Mouse (Mus musculus): ENCODE data around the gene Defb21. TPM values are rescaled to one million over a fixed set of nuclear protein-coding genes. Genes with fewer than 3 reads are reported as not detected.

Defb21 gene
- polyA plus RNA-seq, 1 experiment from 2014 or later, result not detected

DNA sequence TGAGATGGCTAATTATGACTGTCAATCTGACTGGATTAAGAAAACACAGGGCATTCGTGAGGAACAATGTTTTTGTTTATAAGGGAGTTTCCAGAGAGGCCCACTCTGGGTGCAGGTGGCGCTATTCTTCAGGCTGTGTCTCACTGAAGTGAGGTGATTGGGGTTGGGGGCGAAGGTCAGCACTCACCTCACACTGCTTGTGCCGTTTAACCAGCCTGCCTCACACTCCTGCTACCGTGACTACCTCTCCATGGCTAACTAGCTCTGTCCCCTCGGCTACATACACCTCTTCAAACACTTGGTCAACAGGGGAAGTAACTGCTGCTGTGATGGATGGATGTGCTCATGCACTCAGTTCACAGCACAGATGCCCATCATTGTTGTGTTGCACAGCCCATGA, 16.5 kb downstream of the Defb21 start:
- no peak overlapping the region for H3K4me2 ChIP-seq (ENCODE audit: low read depth, severe bottlenecking)
- no peak overlapping the region for H3K9ac ChIP-seq (ENCODE audit: low read length)
- DNase-seq (ENCODE audit: low spot score) (no peak), ATAC-seq (ENCODE audit: insufficient number of reproducible peaks, low FRiP score, low TSS enrichment, low read depth) (no peak)
- no peaks in the 10 kb centered on the region for H3K27me3 ChIP-seq (ENCODE audit: control insufficient read depth, insufficient read depth, low read length)
- H3K9me3 ChIP-seq (ENCODE audit: control insufficient read depth, low read length), result no peaks in the 10 kb centered on the region
- no peaks in the 10 kb centered on the region for H3K36me3 ChIP-seq (ENCODE audit: control insufficient read depth, insufficient read depth, low read length)
- H3K4me1 ChIP-seq (ENCODE audit: control insufficient read depth, insufficient read depth, low read length), result no peaks in the 10 kb centered on the region
- WGBS, result 46% methylated on average over 6 of the region's 6 CpGs
- no peak overlapping the region for H3K4me3 ChIP-seq (ENCODE audit: low read depth, low read length)
- H3K27ac ChIP-seq (replicated peaks; ENCODE audit: low read depth, low read length), result no peak overlapping the region

DNA sequence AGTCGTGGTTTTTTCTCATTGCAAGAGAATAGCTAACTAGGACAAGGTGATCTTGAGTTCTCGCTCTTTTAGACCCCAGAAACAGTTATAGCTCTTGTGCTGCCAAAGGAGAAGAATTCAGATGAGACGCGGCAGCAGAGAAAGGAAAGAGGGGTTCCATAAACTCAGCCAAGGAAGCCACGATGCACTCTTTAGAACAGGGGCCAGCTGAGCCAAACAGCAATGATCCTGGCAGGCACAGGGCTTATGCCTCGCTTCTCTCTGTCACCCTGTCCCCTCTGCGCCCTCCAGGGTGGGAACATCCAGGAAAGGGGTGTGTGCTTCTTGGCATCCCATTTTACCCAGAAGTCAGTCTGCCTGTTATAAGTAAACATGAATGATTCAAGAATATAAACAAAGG, 26.8 kb downstream of the Defb21 start, which contains the start of gene Defb45:
Gene Defb45, minus strand, starts transcription at position 101 of the 400 bp plus-strand sequence.
- no peaks in the 10 kb centered on the region for H3K9me3 ChIP-seq (ENCODE audit: control insufficient read depth, low read length)
- no peaks in the 10 kb centered on the region for H3K36me3 ChIP-seq (ENCODE audit: control insufficient read depth, insufficient read depth, low read length)
- no peak within 1 kb of the TSS for H3K4me2 ChIP-seq (ENCODE audit: low read depth, severe bottlenecking)
- DNase-seq (ENCODE audit: low spot score) (no peak), ATAC-seq (ENCODE audit: insufficient number of reproducible peaks, low FRiP score, low TSS enrichment, low read depth) (no peak)
- WGBS, result 66% methylated on average over 7 of the region's 7 CpGs
- H3K9ac ChIP-seq (ENCODE audit: low read length), result no peak within 1 kb of the TSS
- H3K4me1 ChIP-seq (ENCODE audit: control insufficient read depth, insufficient read depth, low read length), result no peaks in the 10 kb centered on the region
- no peak within 1 kb of the TSS for H3K4me3 ChIP-seq (ENCODE audit: low read depth, low read length)
- H3K27ac ChIP-seq (replicated peaks; ENCODE audit: low read depth, low read length), result no peak within 1 kb of the TSS
- no peaks in the 10 kb centered on the region for H3K27me3 ChIP-seq (ENCODE audit: control insufficient read depth, insufficient read depth, low read length)

DNA sequence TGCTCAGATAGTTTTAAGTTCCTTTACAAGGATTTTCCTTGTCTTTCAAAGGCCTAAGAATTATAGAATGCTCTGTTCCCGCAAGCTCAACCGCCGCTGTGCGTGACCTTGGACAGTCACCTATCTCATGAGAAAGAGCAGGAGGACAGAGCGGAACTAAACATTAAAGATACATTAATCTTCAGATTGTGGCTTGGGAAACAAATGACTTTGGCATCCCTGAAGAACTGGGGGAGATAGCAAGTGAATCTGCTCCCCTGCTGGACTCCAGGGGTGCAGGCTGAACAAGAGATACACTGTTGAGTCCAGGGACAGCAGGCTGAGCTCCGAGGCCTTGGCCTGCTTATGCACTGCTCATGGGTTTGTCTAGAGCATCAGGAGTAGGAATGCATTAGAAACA, 27.5 kb downstream of the Defb21 start:
- Histone ChIP-seq H3K4me1 (ENCODE audit: control insufficient read depth, insufficient read depth, low read length) (no peaks in the 10 kb centered on the region), H3K9ac (ENCODE audit: low read length) (no peak overlapping the region), H3K27ac (replicated peaks; ENCODE audit: low read depth, low read length) (no peak overlapping the region), H3K27me3 (ENCODE audit: control insufficient read depth, insufficient read depth, low read length) (no peaks in the 10 kb centered on the region), H3K9me3 (ENCODE audit: control insufficient read depth, low read length) (no peaks in the 10 kb centered on the region), H3K4me2 (ENCODE audit: low read depth, severe bottlenecking) (no peak overlapping the region), H3K36me3 (ENCODE audit: control insufficient read depth, insufficient read depth, low read length) (no peaks in the 10 kb centered on the region), H3K4me3 (ENCODE audit: low read depth, low read length) (no peak overlapping the region)
- ATAC-seq (ENCODE audit: insufficient number of reproducible peaks, low FRiP score, low TSS enrichment, low read depth), result no peak
- WGBS, result 89% methylated on average over 6 of the region's 6 CpGs
- DNase-seq (ENCODE audit: low spot score), result no peak

DNA sequence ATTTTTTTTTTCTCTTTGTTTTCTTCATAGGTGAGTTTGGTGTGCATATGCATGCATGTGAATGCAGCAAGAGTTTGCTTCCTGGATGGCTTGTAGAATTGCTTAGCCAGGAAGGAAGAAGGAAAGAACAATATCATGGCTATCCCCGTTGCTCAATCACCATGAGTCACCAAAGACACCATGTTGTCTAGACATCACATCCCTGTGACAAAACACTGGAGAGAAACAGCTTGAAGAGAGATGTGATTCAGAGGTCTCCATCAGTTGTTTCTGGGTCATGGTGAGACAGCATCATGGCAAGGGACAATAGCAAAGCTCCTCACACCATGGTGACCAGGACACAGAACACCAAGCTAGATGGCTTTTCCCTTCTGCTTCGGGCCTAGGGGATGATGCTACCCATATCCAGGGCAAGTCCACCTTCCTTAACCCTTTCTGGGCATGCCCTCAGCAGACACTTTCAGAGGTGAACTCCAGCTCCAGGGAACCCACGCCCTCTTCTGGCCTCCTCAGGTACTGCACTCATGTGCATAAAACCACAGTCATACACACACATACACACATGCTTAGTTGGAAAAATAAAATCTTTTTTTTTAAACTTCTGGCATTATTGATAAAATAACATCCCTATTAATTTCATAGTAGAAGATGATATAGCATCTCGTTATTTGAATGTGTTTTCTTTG, 28.9 kb downstream of the Defb21 start:
- no peak overlapping the region for H3K9ac ChIP-seq (ENCODE audit: low read length)
- no peaks in the 10 kb centered on the region for H3K9me3 ChIP-seq (ENCODE audit: control insufficient read depth, low read length)
- ATAC-seq (ENCODE audit: insufficient number of reproducible peaks, low FRiP score, low TSS enrichment, low read depth) (no peak), DNase-seq (ENCODE audit: low spot score) (no peak)
- no peak overlapping the region for H3K4me2 ChIP-seq (ENCODE audit: low read depth, severe bottlenecking)
- no peak overlapping the region for H3K4me3 ChIP-seq (ENCODE audit: low read depth, low read length)
- H3K36me3 ChIP-seq (ENCODE audit: control insufficient read depth, insufficient read depth, low read length), result no peaks in the 10 kb centered on the region
- no peaks in the 10 kb centered on the region for H3K4me1 ChIP-seq (ENCODE audit: control insufficient read depth, insufficient read depth, low read length)
- 74% methylated on average over 4 of the region's 4 CpGs for WGBS
- H3K27ac ChIP-seq (replicated peaks; ENCODE audit: low read depth, low read length), result no peak overlapping the region
- no peaks in the 10 kb centered on the region for H3K27me3 ChIP-seq (ENCODE audit: control insufficient read depth, insufficient read depth, low read length)

DNA sequence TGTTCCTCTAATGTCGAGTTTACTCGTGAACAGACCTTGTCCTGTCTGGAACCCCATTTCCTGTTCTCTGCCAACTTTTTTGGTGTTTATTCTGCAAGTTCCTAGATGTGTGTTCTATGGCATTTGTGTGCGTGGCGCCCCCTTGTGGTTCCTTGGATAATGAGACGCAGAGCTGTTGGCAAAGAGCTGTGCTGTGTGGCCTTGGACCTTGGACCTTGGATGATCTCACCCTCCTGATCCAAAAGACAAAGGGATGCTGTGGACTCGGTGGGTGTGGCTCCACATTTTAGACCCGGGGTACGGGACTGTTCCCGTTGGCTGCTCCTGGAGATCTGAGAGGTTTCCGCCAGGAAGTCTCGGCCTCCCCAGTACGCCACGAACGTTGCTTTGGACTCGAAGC, 31.5 kb downstream of the Defb21 start, which contains the start of gene Defb36:
Gene Defb36, plus strand, starts transcription at position 271 of the 400 bp plus-strand sequence.
- H3K27ac ChIP-seq (replicated peaks; ENCODE audit: low read depth, low read length), result no peak within 1 kb of the TSS
- WGBS, result 85% methylated on average over 15 of the region's 15 CpGs
- ATAC-seq (ENCODE audit: insufficient number of reproducible peaks, low FRiP score, low TSS enrichment, low read depth) (no peak), DNase-seq (ENCODE audit: low spot score) (peak; percentile 49)
- H3K27me3 ChIP-seq (ENCODE audit: control insufficient read depth, insufficient read depth, low read length), result no peaks in the 10 kb centered on the region
- H3K36me3 ChIP-seq (ENCODE audit: control insufficient read depth, insufficient read depth, low read length), result no peaks in the 10 kb centered on the region
- H3K9me3 ChIP-seq (ENCODE audit: control insufficient read depth, low read length), result no peaks in the 10 kb centered on the region
- no peak within 1 kb of the TSS for H3K4me2 ChIP-seq (ENCODE audit: low read depth, severe bottlenecking)
- no peak within 1 kb of the TSS for H3K4me3 ChIP-seq (ENCODE audit: low read depth, low read length)
- no peak within 1 kb of the TSS for H3K9ac ChIP-seq (ENCODE audit: low read length)
- no peaks in the 10 kb centered on the region for H3K4me1 ChIP-seq (ENCODE audit: control insufficient read depth, insufficient read depth, low read length)

DNA sequence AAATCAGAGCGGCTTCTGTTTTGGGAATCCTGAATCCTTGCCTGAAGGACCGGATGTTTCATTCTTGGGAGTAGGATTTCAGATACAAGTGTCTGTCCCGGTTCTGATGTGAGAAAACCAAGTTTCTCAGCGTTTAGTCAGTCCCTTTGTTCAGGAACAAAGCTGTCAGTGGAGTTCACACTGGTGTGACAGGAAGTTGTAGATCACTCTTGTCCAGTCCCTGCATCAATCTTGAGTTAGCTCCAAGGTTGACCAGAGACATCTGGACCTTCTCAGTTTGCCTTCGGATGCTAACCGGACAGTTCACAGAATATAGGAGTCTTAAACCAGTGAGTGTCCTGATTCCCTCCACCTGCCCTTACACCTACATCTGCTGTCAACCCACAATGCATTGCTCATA, 35.2 kb downstream of the Defb21 start:
- Histone ChIP-seq H3K9me3 (ENCODE audit: control insufficient read depth, low read length) (no peaks in the 10 kb centered on the region), H3K4me3 (ENCODE audit: low read depth, low read length) (no peak overlapping the region), H3K27me3 (ENCODE audit: control insufficient read depth, insufficient read depth, low read length) (no peaks in the 10 kb centered on the region), H3K27ac (replicated peaks; ENCODE audit: low read depth, low read length) (no peak overlapping the region), H3K9ac (ENCODE audit: low read length) (no peak overlapping the region), H3K36me3 (ENCODE audit: control insufficient read depth, insufficient read depth, low read length) (no peaks in the 10 kb centered on the region), H3K4me2 (ENCODE audit: low read depth, severe bottlenecking) (no peak overlapping the region), H3K4me1 (ENCODE audit: control insufficient read depth, insufficient read depth, low read length) (no peaks in the 10 kb centered on the region)
- DNase-seq (ENCODE audit: low spot score) (no peak), ATAC-seq (ENCODE audit: insufficient number of reproducible peaks, low FRiP score, low TSS enrichment, low read depth) (no peak)
- 51% methylated on average over 6 of the region's 6 CpGs for WGBS

DNA sequence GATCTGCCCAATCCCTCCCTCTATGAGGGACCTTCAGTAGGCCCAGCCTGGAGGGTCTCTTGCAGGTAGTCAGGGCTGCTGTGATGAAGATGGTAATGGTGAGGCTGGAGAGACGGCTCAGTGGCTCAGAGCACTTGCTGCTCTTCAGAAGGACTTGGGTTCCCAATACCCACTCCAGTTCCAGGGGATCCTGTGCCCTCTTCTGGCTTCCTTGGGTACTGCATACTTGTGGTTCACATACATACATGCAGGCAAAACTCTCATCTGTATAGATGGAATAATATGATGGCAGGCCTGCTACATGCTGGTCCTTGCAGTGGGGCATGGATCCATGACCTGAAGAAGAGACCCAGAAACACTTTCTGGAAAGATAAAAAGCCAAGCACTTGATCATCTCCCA, 36.2 kb downstream of the Defb21 start:
- ATAC-seq (ENCODE audit: insufficient number of reproducible peaks, low FRiP score, low TSS enrichment, low read depth) (no peak), DNase-seq (ENCODE audit: low spot score) (no peak)
- H3K9me3 ChIP-seq (ENCODE audit: control insufficient read depth, low read length), result no peaks in the 10 kb centered on the region
- H3K4me3 ChIP-seq (ENCODE audit: low read depth, low read length), result no peak overlapping the region
- no peaks in the 10 kb centered on the region for H3K36me3 ChIP-seq (ENCODE audit: control insufficient read depth, insufficient read depth, low read length)
- no peak overlapping the region for H3K4me2 ChIP-seq (ENCODE audit: low read depth, severe bottlenecking)
- whole genome bisulfite sequencing, result 96% methylated on average over 1 of the region's 1 CpGs
- H3K4me1 ChIP-seq (ENCODE audit: control insufficient read depth, insufficient read depth, low read length), result no peaks in the 10 kb centered on the region
- H3K9ac ChIP-seq (ENCODE audit: low read length), result no peak overlapping the region
- no peak overlapping the region for H3K27ac ChIP-seq (replicated peaks; ENCODE audit: low read depth, low read length)
- H3K27me3 ChIP-seq (ENCODE audit: control insufficient read depth, insufficient read depth, low read length), result no peaks in the 10 kb centered on the region

DNA sequence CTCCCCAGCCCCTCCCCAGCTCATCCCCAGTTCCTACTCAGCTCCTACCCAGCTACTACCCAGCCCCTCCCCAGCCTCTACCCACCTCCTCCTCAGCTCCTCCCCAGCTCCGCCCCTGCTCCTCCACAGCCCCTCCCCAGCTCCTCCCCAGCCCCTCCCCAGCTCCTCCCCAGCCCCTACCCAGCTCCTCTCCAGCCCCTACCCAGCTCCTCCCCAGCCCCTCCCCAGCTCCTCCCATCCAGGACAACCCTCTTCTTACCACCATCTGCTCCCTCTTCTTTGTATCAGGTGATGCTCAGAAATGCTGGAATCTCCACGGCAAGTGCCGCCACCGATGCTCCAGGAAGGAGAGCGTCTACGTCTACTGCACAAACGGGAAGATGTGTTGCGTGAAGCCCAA, 39.6 kb downstream of the Defb21 start:
- Histone ChIP-seq H3K4me2 (ENCODE audit: low read depth, severe bottlenecking) (peak overlapping the region; percentile 10; the same call in 1 of the 2 replicates), H3K27me3 (ENCODE audit: control insufficient read depth, insufficient read depth, low read length) (no peaks in the 10 kb centered on the region), H3K4me3 (ENCODE audit: low read depth, low read length) (no peak overlapping the region), H3K4me1 (ENCODE audit: control insufficient read depth, insufficient read depth, low read length) (no peaks in the 10 kb centered on the region), H3K9ac (ENCODE audit: low read length) (no peak overlapping the region), H3K36me3 (ENCODE audit: control insufficient read depth, insufficient read depth, low read length) (no peaks in the 10 kb centered on the region), H3K27ac (replicated peaks; ENCODE audit: low read depth, low read length) (no peak overlapping the region), H3K9me3 (ENCODE audit: control insufficient read depth, low read length) (no peaks in the 10 kb centered on the region)
- WGBS, result 27% methylated on average over 7 of the region's 8 CpGs
- DNase-seq (ENCODE audit: low spot score), result no peak
- no peak for ATAC-seq (ENCODE audit: insufficient number of reproducible peaks, low FRiP score, low TSS enrichment, low read depth)

DNA sequence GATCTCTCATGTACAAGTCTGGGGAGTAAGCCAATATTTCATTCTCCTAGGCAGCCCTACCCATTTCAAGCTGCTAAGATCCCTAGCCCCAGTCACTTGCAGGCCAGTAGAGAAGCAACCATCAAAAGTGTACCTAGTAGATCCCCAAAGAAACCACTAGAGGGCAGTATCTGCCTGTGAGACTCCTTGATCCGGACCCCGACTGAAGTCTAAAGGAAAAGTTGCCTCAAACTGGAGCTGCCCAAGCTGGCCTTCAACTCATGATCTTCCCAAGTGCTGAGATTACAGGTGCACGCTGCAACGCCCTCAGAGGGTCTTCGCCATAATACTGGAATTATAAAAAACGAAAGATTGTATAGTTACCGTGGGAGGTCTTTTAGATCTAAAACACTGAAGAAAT, 43.0 kb downstream of the Defb21 start:
- no peak overlapping the region for H3K27ac ChIP-seq (replicated peaks; ENCODE audit: low read depth, low read length)
- H3K4me1 ChIP-seq (ENCODE audit: control insufficient read depth, insufficient read depth, low read length), result no peaks in the 10 kb centered on the region
- ATAC-seq (ENCODE audit: insufficient number of reproducible peaks, low FRiP score, low TSS enrichment, low read depth) (no peak), DNase-seq (ENCODE audit: low spot score) (peak; percentile 66)
- H3K36me3 ChIP-seq (ENCODE audit: control insufficient read depth, insufficient read depth, low read length), result no peaks in the 10 kb centered on the region
- WGBS, result 12% methylated on average over 7 of the region's 7 CpGs
- H3K27me3 ChIP-seq (ENCODE audit: control insufficient read depth, insufficient read depth, low read length), result no peaks in the 10 kb centered on the region
- no peak overlapping the region for H3K9ac ChIP-seq (ENCODE audit: low read length)
- H3K4me2 ChIP-seq (ENCODE audit: low read depth, severe bottlenecking), result no peak overlapping the region
- H3K9me3 ChIP-seq (ENCODE audit: control insufficient read depth, low read length), result no peaks in the 10 kb centered on the region
- no peak overlapping the region for H3K4me3 ChIP-seq (ENCODE audit: low read depth, low read length)
